Mouse (Mus musculus): ENCODE results near the gene Nbea.
"Not testable (repeated sequence)": the region's sequence is repeated elsewhere in the genome, so short reads cannot be mapped to it uniquely, and the experiment has no call there.

Nbea gene

GRCm38 (mm10) chr3:56034596-56034995, 148.9 kb downstream of the Nbea start:
- no peak for DNase-seq

GRCm38 (mm10) chr3:56018494-56018893, 165.0 kb downstream of the Nbea start:
- DNase-seq, result no peak

- DNase-seq, result no peak
These were observed 172.4 kb downstream of the Nbea start for GRCm38 (mm10) chr3:56011132-56011531.

GRCm38 (mm10) chr3:56007991-56008390, 175.5 kb downstream of the Nbea start:
- peak; percentile 31 to 51 for DNase-seq

- DNase-seq, result no peak
These were observed 183.2 kb downstream of the Nbea start for GRCm38 (mm10) chr3:56000259-56000658.

GRCm38 (mm10) chr3:55978361-55978760, 205.1 kb downstream of the Nbea start:
- DNase-seq, result no peak

- not testable (repeated sequence) for DNase-seq
These were observed 206.5 kb downstream of the Nbea start for GRCm38 (mm10) chr3:55976986-55977385.

- DNase-seq, result no peak
These were observed 217.8 kb downstream of the Nbea start for GRCm38 (mm10) chr3:55965723-55966156.

- DNase-seq, result peak; percentile 37 to 42
These were observed 220.5 kb downstream of the Nbea start for GRCm38 (mm10) chr3:55963032-55963431.

GRCm38 (mm10) chr3:55949994-55950393, 233.5 kb downstream of the Nbea start:
- DNase-seq, result no peak

GRCm38 (mm10) chr3:55949148-55949547, 234.4 kb downstream of the Nbea start:
- no peak for DNase-seq

- DNase-seq, result no peak
These were observed 256.2 kb downstream of the Nbea start for GRCm38 (mm10) chr3:55927343-55927742.

- DNase-seq, result no peak
These were observed 274.2 kb downstream of the Nbea start for GRCm38 (mm10) chr3:55909290-55909689.

GRCm38 (mm10) chr3:55890574-55890973, 292.9 kb downstream of the Nbea start:
- no peak for DNase-seq

- no peak for DNase-seq
These were observed 294.3 kb downstream of the Nbea start for GRCm38 (mm10) chr3:55889227-55889626.

- DNase-seq, result no peak
These were observed 295.7 kb downstream of the Nbea start for GRCm38 (mm10) chr3:55887829-55888210.

- no peak for DNase-seq
These were observed 296.2 kb downstream of the Nbea start for GRCm38 (mm10) chr3:55887193-55887828.

- DNase-seq, result peak; percentile 75 to 86
These were observed 310.3 kb downstream of the Nbea start for GRCm38 (mm10) chr3:55872944-55873924.

GRCm38 (mm10) chr3:55852488-55852887, 331.0 kb downstream of the Nbea start:
- DNase-seq, result peak in 1 of 2 experiments; percentile 11

GRCm38 (mm10) chr3:55847115-55847514, 336.4 kb downstream of the Nbea start:
- DNase-seq, result no peak

GRCm38 (mm10) chr3:55837188-55837587, 346.3 kb downstream of the Nbea start:
- DNase-seq, result no peak

- no peak for DNase-seq
These were observed 348.3 kb downstream of the Nbea start for GRCm38 (mm10) chr3:55835207-55835606.

GRCm38 (mm10) chr3:55830226-55830625, 353.3 kb downstream of the Nbea start:
- no peak for DNase-seq

All from cerebellum, adult 18-20 months (tissue).